Mouse (Mus musculus): ENCODE measurements at regions not wholly inside any gene's neighbourhood (a gene's known extent, or its start where the extent isn't known, plus 50 kb on each side); places are given as distances from the start of the nearest gene placed in this dataset.
"Not testable (repeated sequence)": the region's sequence is repeated elsewhere in the genome, so short reads cannot be mapped to it uniquely, and the experiment has no call there.

- H3K27ac ChIP-seq (ENCODE audit: insufficient read depth, low read length); H3K27me3 ChIP-seq (ENCODE audit: control insufficient read depth, insufficient read depth, low read length, poor library complexity, severe bottlenecking); H3K36me3 ChIP-seq (ENCODE audit: control insufficient read depth, insufficient read depth, low read length, poor library complexity, severe bottlenecking); H3K9me3 ChIP-seq (replicated peaks; ENCODE audit: control insufficient read depth, insufficient read depth, low read length, poor library complexity, severe bottlenecking); H3K9ac ChIP-seq (ENCODE audit: low read depth, poor library complexity, severe bottlenecking); H3K4me3 ChIP-seq (ENCODE audit: low read depth, low read length); H3K4me1 ChIP-seq (ENCODE audit: control insufficient read depth, insufficient read depth, low read length): not testable (repeated sequence)
Observed at GRCm38 (mm10) chr14:52791828-52792227, 296.3 kb upstream of the Olfr1507 start.

GRCm38 (mm10) chr14:52782832-52783231 lies 287.3 kb upstream of the Olfr1507 start:
- H3K9ac ChIP-seq (ENCODE audit: low read depth, poor library complexity, severe bottlenecking); H3K4me3 ChIP-seq (ENCODE audit: low read depth, low read length); H3K27me3 ChIP-seq (ENCODE audit: control insufficient read depth, insufficient read depth, low read length, poor library complexity, severe bottlenecking); H3K27ac ChIP-seq (ENCODE audit: insufficient read depth, low read length); H3K9me3 ChIP-seq (replicated peaks; ENCODE audit: control insufficient read depth, insufficient read depth, low read length, poor library complexity, severe bottlenecking); H3K36me3 ChIP-seq (ENCODE audit: control insufficient read depth, insufficient read depth, low read length, poor library complexity, severe bottlenecking); H3K4me1 ChIP-seq (ENCODE audit: control insufficient read depth, insufficient read depth, low read length): not testable (repeated sequence)

GRCm38 (mm10) chr14:52775816-52776215 lies 280.3 kb upstream of the Olfr1507 start:
- H3K27me3 ChIP-seq (ENCODE audit: control insufficient read depth, insufficient read depth, low read length, poor library complexity, severe bottlenecking) = not testable (repeated sequence)

GRCm38 (mm10) chr14:52769450-52769849 lies 273.9 kb upstream of the Olfr1507 start:
- H3K27ac ChIP-seq (ENCODE audit: insufficient read depth, low read length); H3K4me3 ChIP-seq (ENCODE audit: low read depth, low read length); H3K27me3 ChIP-seq (ENCODE audit: control insufficient read depth, insufficient read depth, low read length, poor library complexity, severe bottlenecking); H3K4me1 ChIP-seq (ENCODE audit: control insufficient read depth, insufficient read depth, low read length); H3K9me3 ChIP-seq (replicated peaks; ENCODE audit: control insufficient read depth, insufficient read depth, low read length, poor library complexity, severe bottlenecking); H3K9ac ChIP-seq (ENCODE audit: low read depth, poor library complexity, severe bottlenecking); H3K36me3 ChIP-seq (ENCODE audit: control insufficient read depth, insufficient read depth, low read length, poor library complexity, severe bottlenecking): not testable (repeated sequence)

More at GRCm38 (mm10) chr14:52775816-52776215, 280.3 kb upstream of the Olfr1507 start:
- not testable (repeated sequence) for H3K4me3 ChIP-seq (ENCODE audit: low read depth, low read length); H3K9ac ChIP-seq (ENCODE audit: low read depth, poor library complexity, severe bottlenecking); H3K9me3 ChIP-seq (replicated peaks; ENCODE audit: control insufficient read depth, insufficient read depth, low read length, poor library complexity, severe bottlenecking); H3K36me3 ChIP-seq (ENCODE audit: control insufficient read depth, insufficient read depth, low read length, poor library complexity, severe bottlenecking); H3K4me1 ChIP-seq (ENCODE audit: control insufficient read depth, insufficient read depth, low read length); H3K27ac ChIP-seq (ENCODE audit: insufficient read depth, low read length)

GRCm38 (mm10) chr14:52752159-52752558 lies 256.6 kb upstream of the Olfr1507 start:
- H3K27me3 ChIP-seq (ENCODE audit: control insufficient read depth, insufficient read depth, low read length, poor library complexity, severe bottlenecking); H3K4me3 ChIP-seq (ENCODE audit: low read depth, low read length); H3K9ac ChIP-seq (ENCODE audit: low read depth, poor library complexity, severe bottlenecking); H3K9me3 ChIP-seq (replicated peaks; ENCODE audit: control insufficient read depth, insufficient read depth, low read length, poor library complexity, severe bottlenecking); H3K27ac ChIP-seq (ENCODE audit: insufficient read depth, low read length); H3K36me3 ChIP-seq (ENCODE audit: control insufficient read depth, insufficient read depth, low read length, poor library complexity, severe bottlenecking); H3K4me1 ChIP-seq (ENCODE audit: control insufficient read depth, insufficient read depth, low read length): not testable (repeated sequence)

GRCm38 (mm10) chr14:52726680-52727079 lies 231.1 kb upstream of the Olfr1507 start:
- not testable (repeated sequence) for H3K27ac ChIP-seq (ENCODE audit: insufficient read depth, low read length); H3K4me1 ChIP-seq (ENCODE audit: control insufficient read depth, insufficient read depth, low read length); H3K27me3 ChIP-seq (ENCODE audit: control insufficient read depth, insufficient read depth, low read length, poor library complexity, severe bottlenecking); H3K4me3 ChIP-seq (ENCODE audit: low read depth, low read length); H3K36me3 ChIP-seq (ENCODE audit: control insufficient read depth, insufficient read depth, low read length, poor library complexity, severe bottlenecking); H3K9me3 ChIP-seq (replicated peaks; ENCODE audit: control insufficient read depth, insufficient read depth, low read length, poor library complexity, severe bottlenecking); H3K9ac ChIP-seq (ENCODE audit: low read depth, poor library complexity, severe bottlenecking)

- H3K9me3 ChIP-seq (replicated peaks; ENCODE audit: control insufficient read depth, insufficient read depth, low read length, poor library complexity, severe bottlenecking); H3K27ac ChIP-seq (ENCODE audit: insufficient read depth, low read length); H3K4me3 ChIP-seq (ENCODE audit: low read depth, low read length); H3K36me3 ChIP-seq (ENCODE audit: control insufficient read depth, insufficient read depth, low read length, poor library complexity, severe bottlenecking); H3K27me3 ChIP-seq (ENCODE audit: control insufficient read depth, insufficient read depth, low read length, poor library complexity, severe bottlenecking); H3K9ac ChIP-seq (ENCODE audit: low read depth, poor library complexity, severe bottlenecking); H3K4me1 ChIP-seq (ENCODE audit: control insufficient read depth, insufficient read depth, low read length): not testable (repeated sequence)
Observed at GRCm38 (mm10) chr14:52724988-52725387, 229.4 kb upstream of the Olfr1507 start.
